24 mouse cellular contexts compared by ENCODE assay signal in genomic region chr1:83096935-83097334, GRCm38 (mm10). TPM values are rescaled to one million over a fixed set of nuclear protein-coding genes. Genes with fewer than 3 reads are reported as not detected.
"Had no signal": no experiment of that assay in that cellular context is flagged by ENCODE, and none has a peak within 500 bp of the region (broad histone marks: within the 10 kb centered on the region; RNA-seq: fewer than 3 reads in every experiment).

No protein-coding gene starts in this region.

- H3K9me3 ChIP-seq: megakaryocyte, embryonic 14.5 days; midbrain, embryonic 13.5 days; midbrain, embryonic 15.5 days; neural tube, embryonic 12.5 days had no signal

- H3K27ac ChIP-seq: macrophage; midbrain, embryonic 13.5 days; midbrain, embryonic 15.5 days; neural tube, embryonic 12.5 days had no signal

- H3K36me3 ChIP-seq: midbrain, embryonic 13.5 days; midbrain, embryonic 15.5 days; neural tube, embryonic 12.5 days had no signal

- H3K9ac ChIP-seq: lung, embryonic 14.5 days; midbrain, embryonic 13.5 days; midbrain, embryonic 15.5 days; neural tube, embryonic 12.5 days had no signal

- H3K4me3 ChIP-seq: megakaryocyte, embryonic 14.5 days; midbrain, embryonic 13.5 days; midbrain, embryonic 15.5 days; neural tube, embryonic 12.5 days had no signal

- H3K4me1 ChIP-seq: megakaryocyte, embryonic 14.5 days; midbrain, embryonic 13.5 days; midbrain, embryonic 15.5 days; neural tube, embryonic 12.5 days had no signal

- ATAC-seq: midbrain, embryonic 13.5 days; midbrain, embryonic 15.5 days had no signal

- H3K4me2 ChIP-seq: lung, embryonic 14.5 days; midbrain, embryonic 11.5 days; midbrain, embryonic 13.5 days; midbrain, embryonic 15.5 days; neural tube, embryonic 12.5 days had no signal

- H3K27me3 ChIP-seq: megakaryocyte, embryonic 14.5 days; midbrain, embryonic 13.5 days; midbrain, embryonic 15.5 days; neural tube, embryonic 12.5 days had no signal

- DNase-seq: lung, adult 18-20 months; lung, embryonic 14.5 days; lung, postnatal 10 days; right cerebral cortex, postnatal 14 days; spleen, adult 18-20 months; thymus, adult 18-20 months; thymus, postnatal 14 days; thymus, postnatal 36 days had no signal

RNA-seq across cellular contexts. Expression of gene Ccl20, which starts 19.6 kb away (rescaled TPM):
- total RNA-seq: megakaryocyte progenitor cell, adult 5-6 weeks; midbrain, postnatal 0 days; monocyte, adult 5-6 weeks; neutrophil, adult 5-6 weeks had no signal
- polyA plus RNA-seq: liver, embryonic 16.5 days; lung, embryonic 14.5 days; lung, embryonic 16.5 days; macrophage; midbrain, embryonic 11.5 days; midbrain, embryonic 13.5 days; midbrain, embryonic 15.5 days; midbrain, postnatal 0 days; neural tube, embryonic 12.5 days; neural tube, embryonic 14.5 days had no signal

RNA-seq across cellular contexts. Expression of gene Krtap28-13, which starts 36.2 kb away (rescaled TPM):
- total RNA-seq: megakaryocyte progenitor cell, adult 5-6 weeks; midbrain, postnatal 0 days; monocyte, adult 5-6 weeks; neutrophil, adult 5-6 weeks had no signal
- polyA plus RNA-seq: liver, embryonic 16.5 days; lung, embryonic 14.5 days; lung, embryonic 16.5 days; macrophage; midbrain, embryonic 11.5 days; midbrain, embryonic 13.5 days; midbrain, embryonic 15.5 days; midbrain, postnatal 0 days; neural tube, embryonic 12.5 days; neural tube, embryonic 14.5 days; stomach, embryonic 14.5 days; stomach, embryonic 16.5 days; thymus, postnatal 0 days had no signal

RNA-seq across cellular contexts. Expression of gene A030005K14Rik, which starts 37.8 kb away (rescaled TPM):
- total RNA-seq: megakaryocyte progenitor cell, adult 5-6 weeks; midbrain, postnatal 0 days; monocyte, adult 5-6 weeks; neutrophil, adult 5-6 weeks had no signal
- polyA plus RNA-seq: liver, embryonic 16.5 days; lung, embryonic 14.5 days; lung, embryonic 16.5 days; macrophage; midbrain, embryonic 11.5 days; midbrain, embryonic 13.5 days; midbrain, embryonic 15.5 days; midbrain, postnatal 0 days; neural tube, embryonic 12.5 days; neural tube, embryonic 14.5 days; stomach, embryonic 14.5 days; stomach, embryonic 16.5 days; thymus, postnatal 0 days had no signal

RNA-seq across cellular contexts. Expression of gene Gm47969, which starts 52.2 kb away (rescaled TPM):
- total RNA-seq: megakaryocyte progenitor cell, adult 5-6 weeks; midbrain, postnatal 0 days; monocyte, adult 5-6 weeks; neutrophil, adult 5-6 weeks had no signal
- polyA plus RNA-seq: liver, embryonic 16.5 days; lung, embryonic 14.5 days; lung, embryonic 16.5 days; macrophage; midbrain, embryonic 11.5 days; midbrain, embryonic 13.5 days; midbrain, embryonic 15.5 days; midbrain, postnatal 0 days; neural tube, embryonic 12.5 days; neural tube, embryonic 14.5 days; stomach, embryonic 14.5 days; stomach, embryonic 16.5 days; thymus, postnatal 0 days had no signal

RNA-seq across cellular contexts. Expression of gene Krtap28-10, which starts 54.7 kb away (rescaled TPM):
- total RNA-seq: megakaryocyte progenitor cell, adult 5-6 weeks; midbrain, postnatal 0 days; monocyte, adult 5-6 weeks; neutrophil, adult 5-6 weeks had no signal
- polyA plus RNA-seq: liver, embryonic 16.5 days; lung, embryonic 14.5 days; lung, embryonic 16.5 days; macrophage; midbrain, embryonic 11.5 days; midbrain, embryonic 13.5 days; midbrain, embryonic 15.5 days; midbrain, postnatal 0 days; neural tube, embryonic 12.5 days; neural tube, embryonic 14.5 days; stomach, embryonic 14.5 days; stomach, embryonic 16.5 days; thymus, postnatal 0 days had no signal
